Mouse (Mus musculus) spleen, adult 18-20 months (tissue): ENCODE measurements around the gene Npr1.

Experiments used
- DNase-seq, 2 experiments: peaks; one replicate each; pipeline ENCODE4 v3.0.0; 2022; ENCODE audit warnings: mixed read lengths in 2 of 2

The Npr1 gene

GRCm38 (mm10) chr3:90465686-90466310, at the start of gene Npr1:
Npr1 (minus strand) TSS chr3:90465866.
- no peak for DNase-seq

GRCm38 (mm10) chr3:90515242-90515641, 49.6 kb upstream of the Npr1 start:
- DNase-seq, result no peak

GRCm38 (mm10) chr3:90514691-90515090, 49.0 kb upstream of the Npr1 start:
- peak; percentile 46 to 61 for DNase-seq

- peak in 1 of 2 experiments; percentile 29 for DNase-seq
Observed at GRCm38 (mm10) chr3:90513796-90514590, 48.3 kb upstream of the Npr1 start, which contains the start of the genes S100a1 and S100a13. S100a1 (minus strand) TSS chr3:90514392. S100a13 (plus strand) TSS chr3:90514435.

- DNase-seq, result no peak
Observed at GRCm38 (mm10) chr3:90512948-90513642, 47.4 kb upstream of the Npr1 start.

- no peak for DNase-seq
Observed at GRCm38 (mm10) chr3:90512276-90512675, 46.6 kb upstream of the Npr1 start.

GRCm38 (mm10) chr3:90509747-90510123, 44.1 kb upstream of the Npr1 start:
- DNase-seq, result no peak

GRCm38 (mm10) chr3:90508950-90509746, 43.5 kb upstream of the Npr1 start, which contains the start of gene Chtop:
Chtop (minus strand) TSS chr3:90509498.
- DNase-seq, result peak; percentile 98 to 99

GRCm38 (mm10) chr3:90508287-90508949, 42.8 kb upstream of the Npr1 start:
- DNase-seq, result no peak

GRCm38 (mm10) chr3:90506362-90506761, 40.7 kb upstream of the Npr1 start:
- no peak for DNase-seq

- DNase-seq, result no peak
Observed at GRCm38 (mm10) chr3:90505216-90505615, 39.5 kb upstream of the Npr1 start.

- no peak for DNase-seq
Observed at GRCm38 (mm10) chr3:90503444-90503843, 37.8 kb upstream of the Npr1 start.

- DNase-seq, result no peak
Observed at GRCm38 (mm10) chr3:90497597-90497996, 31.9 kb upstream of the Npr1 start.

GRCm38 (mm10) chr3:90495850-90496525, 30.3 kb upstream of the Npr1 start:
- DNase-seq, result no peak

GRCm38 (mm10) chr3:90493831-90494540, 28.3 kb upstream of the Npr1 start:
- DNase-seq, result no peak

- DNase-seq, result no peak
Observed at GRCm38 (mm10) chr3:90491350-90491749, 25.7 kb upstream of the Npr1 start.

GRCm38 (mm10) chr3:90490696-90491256, 25.1 kb upstream of the Npr1 start, which contains the start of gene Snapin:
Snapin (minus strand) TSS chr3:90491033.
- peak; percentile 90 to 94 for DNase-seq

- DNase-seq, result no peak
Observed at GRCm38 (mm10) chr3:90488576-90488975, 22.9 kb upstream of the Npr1 start.

GRCm38 (mm10) chr3:90486998-90487397, 21.3 kb upstream of the Npr1 start:
- no peak for DNase-seq
